Mouse (Mus musculus): ENCODE data around the gene Cpeb4. TPM values are rescaled to one million over a fixed set of nuclear protein-coding genes. Genes with fewer than 3 reads are reported as not detected.

Gene Cpeb4
- polyA plus RNA-seq (2015; fragmentation: Nextera tagmentation; extraction: Ambion mirVana): 5.9 and 8.0 TPM in 2 replicates

GRCm38 (mm10) chr11:31871911-31872310 lies at the start of gene Cpeb4:
Gene Cpeb4, plus strand, starts transcription at chr11:31872211.

GRCm38 (mm10) chr11:31965256-31966134 lies 93.5 kb downstream of the Cpeb4 start, which contains the start of gene 4930524B15Rik:
Gene 4930524B15Rik, plus strand, starts transcription at chr11:31965592.

Other genes with a start within 250 kb of the Cpeb4 start
- 84.9 and 96.7 TPM in 2 replicates for gene Bod1, start 200.3 kb upstream of the Cpeb4 start, polyA plus RNA-seq (2015; fragmentation: Nextera tagmentation; extraction: Ambion mirVana)
- 0.09 TPM in 1 of 2 replicates, not detected in the other for gene 4930524B15Rik, start 93.4 kb downstream of the Cpeb4 start, polyA plus RNA-seq (2015; fragmentation: Nextera tagmentation; extraction: Ambion mirVana)
- 1.3 and 1.4 TPM in 2 replicates for gene Nsg2, start 128.3 kb downstream of the Cpeb4 start, polyA plus RNA-seq (2015; fragmentation: Nextera tagmentation; extraction: Ambion mirVana)